Mouse (Mus musculus) macrophage (primary cell): Measurements from ENCODE around the gene Smim13. TPM values are rescaled to one million over a fixed set of nuclear protein-coding genes. Genes with fewer than 3 reads are reported as not detected.
"Not testable (repeated sequence)": the region's sequence is repeated elsewhere in the genome, so short reads cannot be mapped to it uniquely, and the experiment has no call there.

Source experiments
- H3K27ac ChIP-seq: fragments of 350-480 bp; formaldehyde crosslinking; 2 replicates; pipeline ENCODE4 v1.9.0; 2021
- H3K36me3 ChIP-seq: fragments of 350-480 bp; formaldehyde crosslinking; 2 replicates; pipeline ENCODE4 v1.9.0; 2021; ENCODE audit errors: inconsistent target
- H3K4me3 ChIP-seq: fragments of 350-480 bp; formaldehyde crosslinking; 2 replicates; pipeline ENCODE4 v1.9.0; 2021; ENCODE audit errors: inconsistent target
- H3K79me2 ChIP-seq: fragments of 350-480 bp; formaldehyde crosslinking; 2 replicates; pipeline ENCODE4 v1.9.0; 2021; ENCODE audit errors: inconsistent target
- WGBS: methylation state at CpG from one replicate; pipeline ENCODE4 v1.1.7; 2026; ENCODE audit warnings: inconsistent platforms; ENCODE audit not compliant: missing documents; 5-methylcytosine and 5-hydroxymethylcytosine counted together
- polyA plus RNA-seq: library from polyadenylated mRNA; stranded (reverse); fragments of 250-400 nt; gene quantifications from 3 replicates; pipeline ENCODE4 v1.2.4, GENCODE M21; 2018; ENCODE audit warnings: inconsistent platforms

Smim13 gene
- polyA plus RNA-seq, 1 experiment from 2014 or later = 11.3 TPM

DNA sequence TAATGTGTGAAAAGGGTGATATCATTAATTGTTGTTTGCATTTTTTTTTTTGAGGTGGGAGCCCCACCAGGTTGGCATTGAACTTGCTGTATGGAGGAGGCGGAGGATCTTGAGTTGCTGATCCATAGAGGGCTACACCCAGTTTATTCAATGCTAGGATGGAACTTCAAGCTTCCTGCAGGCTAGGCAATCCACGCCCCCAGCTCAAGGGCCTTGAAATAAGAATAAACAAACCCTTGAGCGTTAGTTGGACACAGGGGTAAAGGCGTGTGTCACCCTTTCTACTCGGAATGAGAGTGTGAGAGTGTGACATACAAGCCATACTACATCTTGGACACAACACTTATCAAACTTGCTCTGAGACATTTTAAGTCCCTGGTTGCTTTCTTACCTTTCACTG is 2.0 kb downstream of the Smim13 start:
- H3K4me3 ChIP-seq = no peak overlapping the region
- WGBS = 89% methylated on average over 5 of the region's 5 CpGs
- H3K79me2 ChIP-seq = peaks cover 9% of the 10 kb centered on the region; the same call in 1 of the 2 replicates
- H3K27ac ChIP-seq = no peak overlapping the region
- H3K36me3 ChIP-seq = no peaks in the 10 kb centered on the region

DNA sequence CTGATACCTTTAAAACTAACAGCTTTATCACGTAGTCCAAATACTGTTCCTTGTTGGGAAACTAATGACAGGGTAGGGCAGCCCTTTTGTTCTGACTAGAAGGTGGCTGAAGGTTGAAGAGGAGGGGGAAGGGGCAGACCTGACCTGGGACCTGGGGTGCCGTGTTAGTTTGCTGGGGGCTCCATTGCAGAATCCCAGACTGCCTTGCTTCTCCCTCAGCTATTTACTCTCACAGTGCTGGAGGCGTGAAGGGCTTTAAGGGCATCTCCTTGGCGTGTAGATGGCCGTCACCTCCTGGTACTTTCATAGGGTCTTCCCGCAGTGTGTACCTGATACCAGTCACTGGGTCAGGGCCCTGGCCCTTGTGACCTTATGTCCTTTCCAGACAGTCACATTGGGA is 2.5 kb downstream of the Smim13 start:
- 96% methylated on average over 6 of the region's 6 CpGs for WGBS
- Histone ChIP-seq H3K4me3 (no peak overlapping the region), H3K27ac (no peak overlapping the region), H3K36me3 (no peaks in the 10 kb centered on the region), H3K79me2 (peaks cover 9% of the 10 kb centered on the region; the same call in 1 of the 2 replicates)

GRCm38 (mm10) chr13:41252736-41253135 is 3.1 kb downstream of the Smim13 start:
- no peak overlapping the region for H3K4me3 ChIP-seq
- H3K79me2 ChIP-seq = peaks cover 9% of the 10 kb centered on the region; the same call in 1 of the 2 replicates
- no peaks in the 10 kb centered on the region for H3K36me3 ChIP-seq
- H3K27ac ChIP-seq = no peak overlapping the region
- 99% methylated on average over 6 of the region's 7 CpGs for WGBS

- no peak overlapping the region for H3K4me3 ChIP-seq
- H3K36me3 ChIP-seq = no peaks in the 10 kb centered on the region
- no peak overlapping the region for H3K27ac ChIP-seq
- H3K79me2 ChIP-seq = peaks cover 9% of the 10 kb centered on the region; the same call in 1 of the 2 replicates
- WGBS = 95% methylated on average over 5 of the region's 5 CpGs
These were observed 6.5 kb downstream of the Smim13 start for GRCm38 (mm10) chr13:41256126-41256525.

DNA sequence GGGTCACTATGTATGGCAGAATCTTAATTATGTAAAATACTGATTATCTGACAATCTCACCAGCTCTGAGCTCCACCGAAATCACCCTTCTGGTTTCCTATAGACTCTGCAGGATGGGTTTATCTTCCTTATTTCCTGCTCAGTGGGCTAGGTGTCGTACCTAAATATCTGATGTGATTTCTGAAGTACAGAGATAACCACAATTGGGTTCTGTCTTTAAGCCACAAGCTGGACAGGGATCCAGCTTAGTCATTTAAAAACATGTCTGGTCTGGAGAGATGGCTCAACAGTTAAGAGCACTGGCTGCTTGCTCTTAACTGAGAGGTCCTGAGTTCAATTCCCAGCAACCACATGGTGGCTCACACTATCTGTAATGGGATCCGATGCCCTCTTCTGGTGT is 7.3 kb downstream of the Smim13 start:
- 88% methylated on average over 3 of the region's 3 CpGs for WGBS
- H3K36me3 ChIP-seq = no peaks in the 10 kb centered on the region
- no peak overlapping the region for H3K27ac ChIP-seq
- H3K4me3 ChIP-seq = no peak overlapping the region
- peaks cover 8% of the 10 kb centered on the region; the same call in 1 of the 2 replicates for H3K79me2 ChIP-seq

DNA sequence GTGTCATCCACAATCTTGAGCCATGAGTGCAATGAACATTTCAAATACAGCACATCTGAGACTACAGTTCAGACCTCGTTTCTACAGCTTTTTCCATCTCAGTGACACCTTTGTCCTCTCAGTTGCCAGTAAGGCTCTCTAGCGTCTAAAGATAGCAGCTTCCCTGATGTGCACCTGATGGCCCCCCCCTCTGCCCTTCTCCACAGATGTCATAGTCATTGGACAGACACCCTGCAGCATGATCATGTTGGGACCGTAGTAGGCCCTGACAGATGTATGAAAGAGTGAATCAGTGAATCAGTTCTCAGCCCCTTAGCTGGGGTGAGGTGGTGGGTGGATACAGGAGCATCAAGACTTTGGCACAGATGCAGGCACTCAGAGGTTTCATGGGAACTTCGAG is 8.2 kb downstream of the Smim13 start:
- H3K36me3 ChIP-seq = no peaks in the 10 kb centered on the region
- WGBS = 93% methylated on average over 4 of the region's 4 CpGs
- H3K4me3 ChIP-seq = no peak overlapping the region
- no peak overlapping the region for H3K27ac ChIP-seq
- H3K79me2 ChIP-seq = peaks cover 4% of the 10 kb centered on the region; the same call in 1 of the 2 replicates

DNA sequence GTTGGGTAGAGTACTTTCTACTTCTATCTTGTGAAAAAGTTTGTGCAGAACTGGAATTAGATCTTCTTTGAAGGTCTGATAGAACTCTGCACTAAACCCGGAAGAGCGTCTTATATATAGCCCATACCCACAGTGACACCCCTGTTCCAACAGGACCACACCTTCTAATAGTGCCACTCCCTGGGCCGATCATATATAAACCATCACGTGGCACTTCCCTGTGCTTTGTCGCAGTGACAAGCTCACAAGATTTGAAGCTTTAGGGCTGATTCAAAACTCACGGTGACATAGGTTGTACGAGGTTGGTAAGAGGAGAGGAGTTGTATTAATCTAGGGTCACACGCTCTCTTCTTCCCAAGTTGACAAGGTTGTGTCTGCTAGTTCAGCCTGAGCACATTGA is 12.0 kb downstream of the Smim13 start:
- H3K79me2 ChIP-seq = peaks cover 12% of the 10 kb centered on the region; the same call in 1 of the 2 replicates
- H3K27ac ChIP-seq, H3K36me3 ChIP-seq, H3K4me3 ChIP-seq: not testable (repeated sequence)
- whole genome bisulfite sequencing = 94% methylated on average over 8 of the region's 8 CpGs

DNA sequence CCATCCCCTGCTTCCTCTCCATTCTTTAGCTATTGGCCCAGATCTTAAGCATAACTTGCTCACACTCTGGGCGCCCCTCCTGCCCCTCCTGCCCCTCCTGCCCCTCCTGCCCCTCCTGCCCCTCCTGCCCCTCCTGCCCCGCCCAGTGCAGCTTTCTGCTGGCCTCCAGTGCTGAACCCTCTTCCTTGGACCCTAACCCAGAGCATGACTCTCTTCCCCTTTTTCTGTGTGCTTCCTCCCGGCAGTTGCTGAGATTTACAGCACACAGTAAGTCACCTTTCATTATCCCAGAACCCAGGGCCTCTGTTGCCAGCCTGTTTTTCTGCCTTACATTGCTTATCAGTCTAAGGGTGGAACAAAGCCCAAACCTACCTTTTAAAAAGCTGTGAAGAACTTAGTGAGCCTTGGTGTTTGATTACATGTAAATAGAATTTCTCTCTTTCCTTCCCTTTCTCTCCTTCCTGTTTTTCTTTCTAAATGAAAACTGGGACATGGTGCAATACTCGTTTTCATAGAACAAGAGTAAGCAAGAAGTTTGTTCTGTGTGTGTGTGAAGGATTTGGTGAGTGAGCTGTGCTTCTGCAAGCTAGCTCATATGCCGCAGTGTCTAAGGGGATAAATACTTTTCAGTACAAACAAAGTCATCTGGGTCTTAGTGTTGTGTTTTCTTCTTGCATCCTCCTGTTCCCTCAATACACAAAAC is 13.8 kb downstream of the Smim13 start:
- H3K27ac ChIP-seq = peak overlapping the region; percentile 65
- H3K79me2 ChIP-seq = peaks cover 12% of the 10 kb centered on the region; the same call in 1 of the 2 replicates
- WGBS = 19% methylated on average over 4 of the region's 5 CpGs
- no peak overlapping the region for H3K4me3 ChIP-seq
- no peaks in the 10 kb centered on the region for H3K36me3 ChIP-seq

DNA sequence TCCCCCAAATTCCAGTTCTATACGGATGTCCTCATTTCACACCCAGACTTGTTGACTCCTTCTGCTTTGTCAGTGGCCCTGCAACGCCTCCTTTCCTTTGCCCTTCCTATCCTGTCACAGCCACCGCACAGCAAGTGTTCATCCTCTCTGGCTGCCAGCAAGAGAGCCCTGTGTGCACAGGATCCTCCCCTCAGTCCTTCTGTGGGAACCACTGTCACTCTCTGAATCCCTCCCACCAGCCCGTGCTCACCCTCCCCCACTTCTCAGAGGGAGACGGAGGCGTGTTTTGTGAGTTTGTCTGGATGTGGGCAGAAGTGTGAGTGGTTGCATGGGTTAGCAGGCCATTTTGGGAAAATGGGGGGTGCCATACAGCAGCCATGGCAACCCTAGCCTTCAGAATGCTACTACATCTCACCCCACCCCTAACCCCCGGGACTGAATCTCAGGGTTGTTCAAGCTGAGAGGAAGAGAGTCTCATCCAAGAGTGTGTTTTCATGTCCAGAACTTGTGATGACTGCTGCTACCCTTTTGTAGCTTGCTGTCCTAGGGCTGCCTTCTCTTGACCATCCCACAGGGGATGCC is 18.3 kb downstream of the Smim13 start:
- 90% methylated on average over 7 of the region's 7 CpGs for WGBS
- Histone ChIP-seq H3K79me2 (peaks cover 12% of the 10 kb centered on the region; the same call in 1 of the 2 replicates), H3K27ac (no peak overlapping the region)

GRCm38 (mm10) chr13:41273927-41274650 is 24.4 kb downstream of the Smim13 start, which contains the start of gene Gm17364:
Gene Gm17364 (minus strand): TSS chr13:41273977.
- Histone ChIP-seq H3K79me2 (no peaks in the 10 kb centered on the region), H3K27ac (no peak within 1 kb of the TSS), H3K36me3 (no peaks in the 10 kb centered on the region), H3K4me3 (no peak within 1 kb of the TSS)
- 95% methylated on average over 10 of the region's 10 CpGs for WGBS

More for the DNA sequence above, 18.3 kb downstream of the Smim13 start:
- no peak overlapping the region for H3K4me3 ChIP-seq
- no peaks in the 10 kb centered on the region for H3K36me3 ChIP-seq

GRCm38 (mm10) chr13:41280696-41281095 is 31.1 kb downstream of the Smim13 start:
- no peaks in the 10 kb centered on the region for H3K79me2 ChIP-seq
- WGBS = 87% methylated on average over 5 of the region's 5 CpGs
- no peaks in the 10 kb centered on the region for H3K36me3 ChIP-seq
- H3K4me3 ChIP-seq = no peak overlapping the region
- H3K27ac ChIP-seq = no peak overlapping the region

- Histone ChIP-seq H3K79me2 (no peaks in the 10 kb centered on the region), H3K4me3 (no peak overlapping the region), H3K27ac (no peak overlapping the region), H3K36me3 (no peaks in the 10 kb centered on the region)
- 25% methylated on average over 5 of the region's 5 CpGs for WGBS
These were observed 33.6 kb downstream of the Smim13 start for GRCm38 (mm10) chr13:41283256-41283655.

DNA sequence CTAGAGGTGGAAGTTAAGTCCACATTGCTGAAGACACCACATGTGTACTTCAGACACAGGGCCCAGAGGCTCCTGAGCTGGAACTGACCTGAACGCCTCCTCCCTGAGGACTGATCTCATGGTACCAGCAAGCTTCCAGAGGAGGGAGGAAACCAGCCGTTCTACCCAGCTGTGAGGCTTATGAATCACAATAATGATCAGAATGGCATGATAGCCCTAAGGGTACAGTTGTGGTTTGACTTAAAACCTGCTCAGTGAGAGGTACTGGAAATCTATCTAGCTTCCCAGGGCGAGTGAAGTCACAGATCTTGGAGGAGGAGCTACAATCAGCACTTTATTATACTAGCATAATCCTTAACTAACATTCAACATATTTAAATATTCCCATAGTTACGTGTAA is 35.8 kb downstream of the Smim13 start:
- no peak overlapping the region for H3K27ac ChIP-seq
- no peaks in the 10 kb centered on the region for H3K36me3 ChIP-seq
- WGBS = 92% methylated on average over 4 of the region's 4 CpGs
- H3K4me3 ChIP-seq = no peak overlapping the region
- H3K79me2 ChIP-seq = no peaks in the 10 kb centered on the region

DNA sequence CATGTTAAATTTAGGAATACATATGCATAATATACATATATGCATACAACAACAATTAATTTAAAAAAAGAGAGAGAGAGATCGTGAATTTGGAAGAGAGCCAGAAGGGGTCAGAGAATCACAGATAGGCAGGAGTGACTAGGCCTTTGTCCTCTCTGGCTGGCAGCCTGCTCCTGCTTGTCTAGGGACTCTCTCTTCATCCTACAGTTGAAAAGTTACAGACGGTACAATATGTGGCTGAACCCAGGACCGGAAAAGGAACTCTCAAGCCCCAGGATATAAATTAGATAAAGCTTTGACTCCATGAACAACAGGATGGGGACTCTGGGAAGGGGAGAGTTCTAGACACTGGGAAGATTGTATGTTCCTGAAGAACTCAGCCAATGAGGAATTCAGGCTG is 36.6 kb downstream of the Smim13 start:
- 79% methylated on average over 3 of the region's 3 CpGs for WGBS
- no peaks in the 10 kb centered on the region for H3K36me3 ChIP-seq
- H3K4me3 ChIP-seq = no peak overlapping the region
- no peaks in the 10 kb centered on the region for H3K79me2 ChIP-seq
- H3K27ac ChIP-seq = no peak overlapping the region

- no peak overlapping the region for H3K4me3 ChIP-seq
- no peaks in the 10 kb centered on the region for H3K36me3 ChIP-seq
- no peaks in the 10 kb centered on the region for H3K79me2 ChIP-seq
- 47% methylated on average over 4 of the region's 4 CpGs for WGBS
- H3K27ac ChIP-seq = no peak overlapping the region
These were observed 41.9 kb downstream of the Smim13 start for GRCm38 (mm10) chr13:41291466-41291974.
